Mouse (Mus musculus) megakaryocyte, embryonic 14.5 days (primary cell): ENCODE data around the gene Uvssa. TPM values are rescaled to one million over a fixed set of nuclear protein-coding genes. Genes with fewer than 3 reads are reported as not detected.

Source experiments
- H3K27me3 ChIP-seq: replicated peaks from 2 replicates; pipeline ENCODE3; 2012; ENCODE audit warnings: inconsistent platforms
- H3K36me3 ChIP-seq: replicated peaks from 2 replicates; pipeline ENCODE3; 2012; ENCODE audit warnings: low read length, inconsistent platforms, mixed read lengths
- H3K4me1 ChIP-seq: 2 replicates; pipeline ENCODE4 v1.6.1; 2012; ENCODE audit warnings: inconsistent platforms
- H3K4me3 ChIP-seq: replicated peaks from 2 replicates; pipeline ENCODE3; 2012; ENCODE audit warnings: moderate library complexity, mild to moderate bottlenecking, inconsistent platforms
- H3K9me3 ChIP-seq: 2 replicates; pipeline ENCODE4 v1.6.1; 2012; ENCODE audit warnings: inconsistent platforms
- FLI1 ChIP-seq: IDR thresholded peaks from 2 replicates; pipeline ENCODE4 v1.6.1; 2012; ENCODE audit warnings: low read length, inconsistent platforms, mixed read lengths
- GATA1 ChIP-seq: IDR thresholded peaks from 3 replicates; pipeline ENCODE4 v1.6.1; 2012; ENCODE audit warnings: mixed read lengths, low read length, inconsistent platforms, borderline replicate concordance
- polyA plus RNA-seq: library from polyadenylated mRNA; stranded (reverse); fragments of >175 nt; gene quantifications from 2 replicates; pipeline ENCODE4 v1.2.3, GENCODE M21; 2012; ENCODE audit warnings: low replicate concordance; ENCODE audit not compliant: insufficient read depth

Gene Uvssa
- polyA plus RNA-seq, 1 experiment = 0.19 TPM

DNA sequence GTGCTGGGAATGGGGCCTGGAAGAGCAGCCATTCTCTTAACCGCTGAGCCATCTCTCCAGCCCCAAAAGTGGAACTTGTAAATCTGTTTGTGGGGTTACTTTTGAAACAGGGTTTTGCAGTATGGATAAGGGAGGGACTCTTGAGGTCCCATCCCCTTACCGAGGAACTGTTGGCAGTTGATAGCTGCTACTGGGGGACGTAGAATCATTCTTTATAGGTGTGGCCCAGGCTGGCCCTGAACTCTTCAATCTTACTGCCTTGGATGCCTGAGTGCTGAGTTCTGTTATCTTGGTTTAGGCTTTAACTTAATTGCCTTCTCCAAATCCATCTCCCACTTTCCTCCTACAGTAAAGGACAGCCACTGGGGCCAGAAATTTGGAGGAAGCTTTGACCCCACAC, 34.3 kb upstream of the Uvssa start:
- Histone ChIP-seq H3K36me3 (peaks cover 72% of the 10 kb centered on the region), H3K27me3 (no peaks in the 10 kb centered on the region), H3K9me3 (no peaks in the 10 kb centered on the region), H3K4me3 (no peak overlapping the region), H3K4me1 (peaks cover 94% of the 10 kb centered on the region)
- no peak for TF ChIP-seq FLI1
- TF ChIP-seq GATA1 = no peak

DNA sequence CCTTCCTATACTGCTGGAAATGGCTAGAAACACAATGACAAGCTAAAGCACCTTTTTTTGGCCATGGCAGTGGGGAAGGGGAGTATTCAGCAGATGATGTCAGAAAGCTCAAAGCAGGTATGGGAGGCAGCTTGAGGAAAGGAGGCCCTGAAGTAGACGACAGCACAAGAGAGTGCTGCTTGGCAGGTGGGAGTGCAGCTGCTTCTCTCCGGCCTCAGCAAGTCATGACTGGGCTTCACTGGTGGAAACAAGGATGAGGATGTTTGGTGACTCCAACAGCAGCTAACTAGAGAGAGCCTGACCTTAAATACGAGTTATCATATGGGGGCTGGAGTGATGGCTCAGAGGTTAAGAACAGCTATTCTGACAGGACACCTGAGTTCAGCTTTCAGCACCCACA, 30.7 kb upstream of the Uvssa start:
- Histone ChIP-seq H3K4me1 (peaks cover 98% of the 10 kb centered on the region), H3K36me3 (peaks cover 44% of the 10 kb centered on the region)

DNA sequence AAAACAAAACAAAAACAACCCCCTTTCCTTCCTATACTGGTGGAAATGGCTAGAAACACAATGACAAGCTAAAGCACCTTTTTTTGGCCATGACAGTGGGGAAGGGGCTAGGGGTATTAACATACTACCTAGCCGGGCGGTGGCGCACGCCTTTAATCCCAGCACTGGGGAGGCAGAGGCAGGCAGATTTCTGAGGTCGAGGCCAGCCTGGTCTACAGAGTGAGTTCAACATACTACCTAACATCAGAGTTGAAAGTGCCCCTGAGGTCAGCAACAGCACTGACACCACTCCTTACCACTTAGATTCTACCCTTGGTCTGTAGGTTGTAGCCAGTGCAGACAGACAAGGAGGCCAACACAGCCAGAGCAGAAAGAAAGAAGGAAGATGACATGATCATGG, 29.1 kb upstream of the Uvssa start:
- TF ChIP-seq GATA1 (no peak), FLI1 (no peak)
- peak overlapping the region; percentile 59 for H3K4me3 ChIP-seq
- no peaks in the 10 kb centered on the region for H3K9me3 ChIP-seq
- peaks cover 98% of the 10 kb centered on the region for H3K4me1 ChIP-seq
- peaks cover 30% of the 10 kb centered on the region for H3K36me3 ChIP-seq
- no peaks in the 10 kb centered on the region for H3K27me3 ChIP-seq

More for the DNA sequence above, 30.7 kb upstream of the Uvssa start:
- Histone ChIP-seq H3K27me3 (no peaks in the 10 kb centered on the region), H3K9me3 (no peaks in the 10 kb centered on the region), H3K4me3 (peak overlapping the region; percentile 34)
- no peak for TF ChIP-seq GATA1
- TF ChIP-seq FLI1 = no peak

DNA sequence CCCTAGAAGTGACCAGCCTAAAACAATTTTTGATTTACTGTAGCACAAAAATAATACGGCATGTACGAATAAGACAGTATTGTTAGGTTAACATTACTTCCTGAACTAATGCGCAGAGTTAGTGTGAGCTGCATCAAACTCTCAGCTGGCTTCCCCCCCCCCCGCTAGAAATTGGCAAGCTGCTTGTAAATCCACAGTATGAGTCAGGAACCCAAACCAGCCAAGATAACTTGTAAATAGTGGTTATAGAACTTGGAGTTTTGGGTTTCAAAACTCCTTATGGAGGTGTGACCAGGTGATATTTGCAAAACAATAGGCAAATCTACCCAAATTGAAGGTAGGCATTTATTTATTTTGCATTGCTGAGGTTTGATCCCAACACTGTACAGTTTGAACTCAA, 28.6 kb upstream of the Uvssa start:
- TF ChIP-seq FLI1 (no peak), GATA1 (no peak)
- Histone ChIP-seq H3K9me3 (no peaks in the 10 kb centered on the region), H3K4me3 (no peak overlapping the region), H3K4me1 (peaks cover 98% of the 10 kb centered on the region), H3K36me3 (peaks cover 25% of the 10 kb centered on the region), H3K27me3 (no peaks in the 10 kb centered on the region)

DNA sequence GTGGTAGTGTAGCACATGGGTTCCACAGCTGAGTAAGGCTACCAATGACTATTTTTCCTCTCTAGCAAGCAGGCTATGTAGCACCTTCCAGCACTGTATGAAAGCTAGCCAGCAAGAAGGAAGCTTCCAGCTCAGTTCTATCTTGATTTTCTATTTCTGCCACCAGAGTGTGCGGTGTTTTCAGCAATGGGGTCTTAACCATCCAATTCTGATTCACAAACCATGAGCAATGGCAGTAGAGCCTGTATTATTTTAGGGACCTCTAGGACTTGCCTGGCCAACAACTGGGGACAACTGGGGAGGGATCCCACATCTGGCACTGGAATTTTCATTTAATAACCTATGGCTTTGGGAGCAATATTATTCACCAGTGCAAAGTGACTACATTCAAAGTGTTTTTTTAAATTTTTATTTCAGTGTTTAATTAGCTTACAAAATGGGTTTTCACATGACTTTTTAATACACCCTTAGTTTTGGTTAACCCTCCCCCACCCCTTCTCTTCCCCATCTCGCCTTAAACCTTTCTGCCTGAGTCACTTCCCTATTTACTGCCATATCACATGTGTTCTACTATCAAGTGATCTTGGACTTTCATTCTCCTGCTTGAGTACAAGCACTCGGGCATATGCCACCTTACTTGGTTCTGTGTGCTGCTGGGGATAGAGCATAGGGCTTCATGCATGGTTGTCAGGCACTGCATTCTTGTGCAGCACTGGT, 26.6 kb upstream of the Uvssa start:
- H3K27me3 ChIP-seq = no peaks in the 10 kb centered on the region
- peaks cover 15% of the 10 kb centered on the region for H3K36me3 ChIP-seq
- no peak for TF ChIP-seq FLI1
- TF ChIP-seq GATA1 = no peak
- no peaks in the 10 kb centered on the region for H3K9me3 ChIP-seq
- H3K4me3 ChIP-seq = peak overlapping the region; percentile 87
- peaks cover 96% of the 10 kb centered on the region for H3K4me1 ChIP-seq

DNA sequence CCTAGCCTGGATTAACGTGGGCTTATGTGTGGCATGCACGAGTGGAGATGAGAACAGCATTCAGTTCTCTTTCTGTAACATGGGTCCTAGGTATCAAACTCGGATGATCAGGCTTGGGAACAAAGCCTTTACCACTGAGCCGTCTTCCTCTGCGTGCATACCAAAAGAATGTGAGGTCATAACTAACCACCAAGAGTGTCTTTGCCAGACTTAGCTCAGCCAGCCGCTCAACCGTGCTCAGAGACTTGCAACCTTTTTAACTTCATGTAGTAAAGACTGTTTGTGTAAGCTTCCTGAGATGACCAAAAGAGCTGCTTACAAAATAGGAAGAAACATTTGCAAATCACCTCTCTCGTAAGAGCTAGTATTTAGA, 26.1 kb upstream of the Uvssa start:
- Histone ChIP-seq H3K27me3 (no peaks in the 10 kb centered on the region), H3K4me1 (peaks cover 96% of the 10 kb centered on the region), H3K36me3 (peaks cover 20% of the 10 kb centered on the region), H3K9me3 (no peaks in the 10 kb centered on the region), H3K4me3 (peak overlapping the region; percentile 87)
- TF ChIP-seq FLI1 (no peak), GATA1 (no peak)

DNA sequence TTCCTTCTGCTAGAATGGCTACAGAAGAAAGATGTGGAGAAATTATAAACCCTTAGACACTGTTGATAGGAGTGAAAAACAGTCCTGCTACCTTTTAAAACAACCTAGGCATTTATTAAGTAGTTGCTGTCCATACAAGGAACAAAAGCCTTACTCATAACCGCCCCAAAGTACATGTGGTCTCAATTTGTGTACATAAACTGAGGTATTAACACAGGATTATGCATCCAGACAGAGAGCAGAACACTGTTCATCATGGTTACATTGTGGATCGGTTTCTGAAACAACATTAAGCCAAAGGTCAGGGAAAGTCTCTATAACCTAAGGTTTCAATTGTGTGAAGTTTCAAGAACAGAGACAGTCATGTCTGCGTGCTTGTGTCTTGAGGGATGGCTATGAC, 25.3 kb upstream of the Uvssa start:
- Histone ChIP-seq H3K4me3 (no peak overlapping the region), H3K9me3 (no peaks in the 10 kb centered on the region), H3K36me3 (peaks cover 23% of the 10 kb centered on the region), H3K27me3 (no peaks in the 10 kb centered on the region), H3K4me1 (peaks cover 96% of the 10 kb centered on the region)
- no peak for TF ChIP-seq FLI1
- TF ChIP-seq GATA1 = no peak

DNA sequence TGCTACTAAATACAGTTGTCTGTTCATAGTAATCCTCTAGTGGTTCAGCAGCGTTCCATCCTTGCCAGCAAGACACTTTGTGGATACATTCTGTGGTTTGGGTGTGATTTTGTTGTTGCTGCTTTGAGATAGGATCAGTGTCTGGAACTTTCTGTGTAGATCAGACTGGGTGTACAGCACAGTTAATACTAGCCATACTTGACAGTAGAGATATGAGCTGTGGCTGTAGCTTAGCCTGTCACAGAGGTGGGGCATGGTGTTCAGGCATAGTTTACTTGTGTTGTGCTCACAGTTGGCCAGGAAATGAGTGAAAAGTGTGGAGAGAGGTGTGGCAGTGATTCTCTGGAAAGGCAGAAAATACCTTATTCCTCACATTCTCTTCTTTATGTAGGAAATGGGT, 20.9 kb upstream of the Uvssa start:
- H3K9me3 ChIP-seq = no peaks in the 10 kb centered on the region
- peaks cover 81% of the 10 kb centered on the region for H3K4me1 ChIP-seq
- TF ChIP-seq GATA1 (no peak), FLI1 (no peak)
- peaks cover 65% of the 10 kb centered on the region for H3K36me3 ChIP-seq
- H3K27me3 ChIP-seq = no peaks in the 10 kb centered on the region
- peak overlapping the region; percentile 47 for H3K4me3 ChIP-seq

DNA sequence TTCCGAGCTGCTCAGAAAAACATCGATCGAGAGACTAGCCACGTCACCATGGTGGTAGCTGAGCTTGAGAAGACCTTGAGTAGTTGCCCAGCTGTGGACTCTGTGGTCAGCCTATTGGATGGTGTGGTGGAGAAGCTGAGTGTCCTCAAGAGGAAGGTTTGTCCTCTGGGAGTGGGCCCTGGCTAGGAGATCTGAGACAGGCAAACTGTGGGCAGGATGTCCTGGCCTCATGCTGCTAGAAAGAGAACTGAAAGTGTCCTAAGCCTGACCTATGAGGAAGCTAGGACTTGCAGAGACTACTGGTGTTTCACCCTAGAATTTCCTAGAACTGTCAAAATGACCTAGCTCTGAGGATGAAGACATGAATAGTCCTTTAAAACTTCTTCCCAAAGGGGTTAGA, 19.9 kb upstream of the Uvssa start:
- TF ChIP-seq FLI1 (no peak), GATA1 (no peak)
- Histone ChIP-seq H3K9me3 (no peaks in the 10 kb centered on the region), H3K4me1 (peaks cover 74% of the 10 kb centered on the region), H3K27me3 (no peaks in the 10 kb centered on the region), H3K36me3 (peaks cover 74% of the 10 kb centered on the region), H3K4me3 (peak overlapping the region; percentile 62)

DNA sequence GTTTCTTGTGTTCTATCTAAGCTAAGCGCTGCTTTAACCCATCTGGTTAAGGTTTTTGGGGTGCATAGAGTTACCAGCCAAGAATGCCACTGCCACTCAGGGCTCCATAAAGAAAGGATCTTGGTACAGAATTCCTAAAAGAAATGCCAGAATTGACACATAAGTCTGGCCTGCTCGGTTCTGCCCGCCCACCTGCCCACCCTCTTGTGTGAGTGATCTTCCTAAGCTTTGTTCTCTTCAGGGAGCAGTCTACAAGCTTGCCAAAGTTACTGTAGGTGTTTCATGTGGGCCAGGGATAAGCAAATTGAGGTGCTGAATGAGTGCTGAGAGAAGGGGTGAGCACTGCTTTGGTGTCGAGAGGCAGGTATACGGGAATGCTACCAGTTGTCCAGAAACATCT, 15.1 kb upstream of the Uvssa start:
- H3K36me3 ChIP-seq = peaks cover 100% of the 10 kb centered on the region
- H3K9me3 ChIP-seq = no peaks in the 10 kb centered on the region
- no peak for TF ChIP-seq GATA1
- TF ChIP-seq FLI1 = no peak
- peaks cover 39% of the 10 kb centered on the region for H3K4me1 ChIP-seq
- H3K4me3 ChIP-seq = no peak overlapping the region
- H3K27me3 ChIP-seq = no peaks in the 10 kb centered on the region
